Mouse (Mus musculus): ENCODE results near the gene Mb. TPM values are rescaled to one million over a fixed set of nuclear protein-coding genes. Genes with fewer than 3 reads are reported as not detected.

Gene Mb
- total and polyA plus RNA-seq, 2 experiments from 2014 or later: 0.66 to 0.69 TPM

DNA sequence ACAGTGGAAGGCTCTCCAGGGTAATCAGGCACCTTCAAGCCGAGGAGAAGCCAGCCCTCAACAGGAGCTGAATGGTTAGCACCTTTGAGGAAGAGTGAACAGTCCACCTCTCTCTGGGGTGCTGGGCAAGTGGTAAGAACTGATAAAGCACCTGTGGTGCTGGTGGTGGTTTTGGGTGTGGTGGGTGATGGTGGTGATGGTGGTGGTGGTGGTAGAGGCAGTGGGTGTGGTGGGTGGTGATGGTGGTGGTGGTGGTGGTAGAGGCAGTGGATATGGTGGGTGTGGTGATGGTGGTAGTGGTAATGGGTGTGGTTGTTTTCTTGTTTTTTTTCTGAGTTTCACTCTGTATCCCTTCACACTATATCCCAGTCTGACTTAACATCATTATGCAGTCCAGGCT, 2.6 kb upstream of the Mb start:
- ATAC-seq (ENCODE audit: low FRiP score) (no peak), DNase-seq (ENCODE audit: low spot score) (no peak)
- H3K9ac ChIP-seq (replicated peaks; ENCODE audit: low read length, poor library complexity, severe bottlenecking): no peak overlapping the region
- WGBS: 88% methylated on average over 1 of the region's 1 CpGs
- no peak for TF ChIP-seq CTCF (IDR thresholded peaks at IDR 0.05)
- H3K4me2 ChIP-seq (ENCODE audit: low read depth, low read length, poor library complexity, severe bottlenecking): no peak overlapping the region
- no peak overlapping the region for H3K4me3 ChIP-seq (ENCODE audit: low read depth, low read length)
- H3K4me1 ChIP-seq (ENCODE audit: insufficient read depth, low read length): no peaks in the 10 kb centered on the region
- H3K27ac ChIP-seq (ENCODE audit: low read depth, low read length): no peak overlapping the region
- H3K9me3 ChIP-seq (ENCODE audit: low read length): no peaks in the 10 kb centered on the region
- H3K27me3 ChIP-seq (ENCODE audit: insufficient read depth, low read length): no peaks in the 10 kb centered on the region
- no peaks in the 10 kb centered on the region for H3K36me3 ChIP-seq (ENCODE audit: insufficient read depth, low read length)

DNA sequence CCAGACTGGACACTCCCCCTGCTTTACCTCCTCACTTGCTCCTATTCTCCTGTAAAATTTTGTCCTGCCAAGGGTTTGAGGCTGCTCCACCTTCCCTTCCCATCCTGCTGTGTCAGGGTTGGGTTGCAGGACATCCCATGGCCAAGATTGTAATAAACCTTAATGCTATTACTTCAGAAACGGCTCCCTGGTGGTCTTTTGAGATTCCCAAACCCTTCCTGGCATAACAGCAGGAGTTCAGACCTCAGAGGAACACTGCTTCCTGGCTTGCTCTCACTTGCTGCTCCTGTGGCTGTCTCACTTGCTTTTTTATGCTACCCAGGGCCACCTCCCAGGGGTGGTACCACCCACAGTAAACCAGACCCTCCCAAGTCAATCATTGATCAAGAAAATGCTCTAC, 1.7 kb upstream of the Mb start:
- H3K9ac ChIP-seq (replicated peaks; ENCODE audit: low read length, poor library complexity, severe bottlenecking): no peak overlapping the region
- ATAC-seq (ENCODE audit: low FRiP score) (no peak), DNase-seq (ENCODE audit: low spot score) (no peak)
- no peaks in the 10 kb centered on the region for H3K27me3 ChIP-seq (ENCODE audit: insufficient read depth, low read length)
- TF ChIP-seq CTCF (IDR thresholded peaks at IDR 0.05): no peak
- no peaks in the 10 kb centered on the region for H3K36me3 ChIP-seq (ENCODE audit: insufficient read depth, low read length)
- no peaks in the 10 kb centered on the region for H3K4me1 ChIP-seq (ENCODE audit: insufficient read depth, low read length)
- H3K4me2 ChIP-seq (ENCODE audit: low read depth, low read length, poor library complexity, severe bottlenecking): no peak overlapping the region
- 42% methylated on average over 1 of the region's 1 CpGs for WGBS
- no peak overlapping the region for H3K4me3 ChIP-seq (ENCODE audit: low read depth, low read length)
- H3K9me3 ChIP-seq (ENCODE audit: low read length): no peaks in the 10 kb centered on the region
- H3K27ac ChIP-seq (ENCODE audit: low read depth, low read length): no peak overlapping the region

DNA sequence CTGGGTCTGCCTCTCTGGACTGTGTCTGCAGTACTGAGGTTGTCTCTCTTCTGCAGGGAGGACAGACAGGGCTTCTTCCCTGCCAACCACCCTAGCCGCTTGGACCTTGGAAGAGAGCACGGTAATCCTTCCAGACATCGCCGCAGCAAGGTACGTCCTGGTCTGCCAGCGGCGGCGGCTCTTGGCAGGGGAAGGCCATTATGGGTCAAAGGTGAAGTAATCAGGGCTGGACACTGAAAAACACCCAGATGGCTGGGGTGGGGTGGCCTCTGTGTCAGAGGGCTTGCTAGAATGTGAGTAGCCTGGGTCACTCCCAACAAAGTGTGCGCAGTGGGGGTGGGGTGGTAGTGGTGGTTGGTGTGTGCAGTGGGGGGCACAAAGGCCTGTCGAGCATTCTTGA, 4.9 kb downstream of the Mb start:
- H3K9ac ChIP-seq (replicated peaks; ENCODE audit: low read length, poor library complexity, severe bottlenecking): no peak overlapping the region
- H3K4me3 ChIP-seq (ENCODE audit: low read depth, low read length): no peak overlapping the region
- no peak overlapping the region for H3K4me2 ChIP-seq (ENCODE audit: low read depth, low read length, poor library complexity, severe bottlenecking)
- DNase-seq (ENCODE audit: low spot score) (no peak), ATAC-seq (ENCODE audit: low FRiP score) (no peak)
- H3K27ac ChIP-seq (ENCODE audit: low read depth, low read length): no peak overlapping the region
- no peaks in the 10 kb centered on the region for H3K9me3 ChIP-seq (ENCODE audit: low read length)
- no peaks in the 10 kb centered on the region for H3K27me3 ChIP-seq (ENCODE audit: insufficient read depth, low read length)
- TF ChIP-seq CTCF (IDR thresholded peaks at IDR 0.05): no peak
- no peaks in the 10 kb centered on the region for H3K4me1 ChIP-seq (ENCODE audit: insufficient read depth, low read length)
- 84% methylated on average over 10 of the region's 10 CpGs for WGBS
- H3K36me3 ChIP-seq (ENCODE audit: insufficient read depth, low read length): no peaks in the 10 kb centered on the region

DNA sequence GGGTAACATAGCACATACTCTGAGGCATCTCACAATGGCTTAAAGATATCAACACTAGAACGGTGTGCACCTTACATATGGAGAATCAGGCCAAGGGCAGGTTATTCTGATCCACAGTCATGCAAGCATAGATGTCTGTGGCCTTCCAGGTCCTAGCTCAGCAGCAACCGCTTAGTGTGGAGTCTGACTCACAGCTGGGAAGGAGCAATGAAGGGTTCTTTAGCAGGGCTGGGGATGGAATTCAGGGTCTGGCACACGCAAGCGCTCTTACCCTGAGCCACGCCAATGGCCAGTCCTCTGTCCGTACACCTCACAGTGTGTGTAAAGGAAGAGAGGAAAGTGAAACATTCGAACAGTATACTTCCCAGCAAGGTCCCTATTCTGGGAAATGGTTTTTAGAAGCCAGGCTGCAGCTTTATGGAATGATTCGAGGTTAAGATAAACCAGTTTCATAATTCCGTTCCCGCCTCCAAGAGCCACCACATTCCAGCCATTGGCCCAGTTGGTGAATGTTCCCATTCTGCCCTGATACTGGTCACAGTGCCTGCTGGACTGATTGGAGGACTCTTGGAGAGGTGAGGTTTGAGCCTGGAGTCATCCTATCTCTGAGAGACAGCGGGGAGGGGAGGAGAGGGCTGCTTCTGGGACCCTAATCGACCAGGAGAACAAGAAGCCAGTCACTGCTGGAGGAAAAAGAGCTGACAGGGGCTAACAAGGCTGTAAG, 5.7 kb downstream of the Mb start, which contains the start of gene Apol6:
Gene Apol6 (plus strand): TSS at position 133 of the 724 bp plus-strand sequence.
- DNase-seq (ENCODE audit: low spot score) (no peak), ATAC-seq (ENCODE audit: low FRiP score) (no peak)
- Histone ChIP-seq H3K27ac (ENCODE audit: low read depth, low read length) (no peak within 1 kb of the TSS), H3K9ac (replicated peaks; ENCODE audit: low read length, poor library complexity, severe bottlenecking) (no peak within 1 kb of the TSS), H3K36me3 (ENCODE audit: insufficient read depth, low read length) (no peaks in the 10 kb centered on the region), H3K4me3 (ENCODE audit: low read depth, low read length) (no peak within 1 kb of the TSS), H3K27me3 (ENCODE audit: insufficient read depth, low read length) (no peaks in the 10 kb centered on the region), H3K9me3 (ENCODE audit: low read length) (no peaks in the 10 kb centered on the region), H3K4me1 (ENCODE audit: insufficient read depth, low read length) (no peaks in the 10 kb centered on the region), H3K4me2 (ENCODE audit: low read depth, low read length, poor library complexity, severe bottlenecking) (no peak within 1 kb of the TSS)
- 86% methylated on average over 12 of the region's 12 CpGs for WGBS
- TF ChIP-seq CTCF (IDR thresholded peaks at IDR 0.05): no peak

DNA sequence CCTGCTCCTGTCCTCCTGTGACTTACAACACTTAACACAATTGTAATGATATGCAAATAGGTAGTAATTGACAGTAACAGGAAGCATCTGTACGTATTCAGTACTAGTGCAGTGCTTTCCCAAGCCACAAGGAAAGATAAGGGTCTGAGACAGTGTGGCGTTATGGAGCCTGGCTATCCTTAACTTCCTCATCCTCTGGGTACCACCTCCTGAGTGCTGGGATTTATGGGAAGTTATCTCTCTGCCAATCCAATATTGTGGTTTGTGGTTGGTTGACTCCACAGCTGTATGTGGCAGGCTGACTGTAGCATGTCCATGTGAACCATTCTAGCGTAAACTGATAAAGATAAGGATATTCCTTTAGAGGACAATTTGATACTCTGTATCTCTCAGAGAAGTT, 9.7 kb downstream of the Mb start:
- Histone ChIP-seq H3K27me3 (ENCODE audit: insufficient read depth, low read length) (no peaks in the 10 kb centered on the region), H3K4me3 (ENCODE audit: low read depth, low read length) (no peak overlapping the region), H3K27ac (ENCODE audit: low read depth, low read length) (no peak overlapping the region), H3K36me3 (ENCODE audit: insufficient read depth, low read length) (no peaks in the 10 kb centered on the region), H3K9ac (replicated peaks; ENCODE audit: low read length, poor library complexity, severe bottlenecking) (no peak overlapping the region), H3K4me2 (ENCODE audit: low read depth, low read length, poor library complexity, severe bottlenecking) (no peak overlapping the region), H3K4me1 (ENCODE audit: insufficient read depth, low read length) (no peaks in the 10 kb centered on the region), H3K9me3 (ENCODE audit: low read length) (no peaks in the 10 kb centered on the region)
- no peak for TF ChIP-seq CTCF (IDR thresholded peaks at IDR 0.05)
- no peak for ATAC-seq (ENCODE audit: low FRiP score)
- DNase-seq (ENCODE audit: low spot score): no peak
- 85% methylated on average over 3 of the region's 3 CpGs for WGBS

DNA sequence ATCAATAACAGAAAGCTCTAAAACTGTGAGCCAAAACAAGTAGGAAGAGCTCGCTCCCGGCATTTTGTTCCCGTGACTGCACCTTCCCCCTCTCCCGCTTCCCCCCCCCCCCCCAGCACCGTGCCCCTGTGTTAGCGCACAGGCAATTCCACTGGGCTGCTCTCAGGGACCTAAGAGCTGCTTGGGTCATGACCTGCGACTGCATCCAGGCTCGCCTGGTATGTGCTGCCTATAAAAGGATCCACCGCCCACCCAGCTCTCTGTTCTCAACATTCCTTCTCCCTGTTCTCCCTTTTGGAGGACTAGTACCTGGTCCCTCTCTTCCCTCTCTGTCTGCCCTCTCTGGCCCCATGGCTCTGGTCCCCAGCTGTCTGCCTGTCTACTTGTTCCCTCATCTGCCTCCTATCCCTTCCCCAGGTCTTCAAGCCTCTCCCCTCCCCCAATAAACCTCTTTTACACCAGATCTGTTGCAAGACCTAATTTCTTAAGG, 11.2 kb downstream of the Mb start:
- H3K27me3 ChIP-seq (ENCODE audit: insufficient read depth, low read length): no peaks in the 10 kb centered on the region
- no peaks in the 10 kb centered on the region for H3K36me3 ChIP-seq (ENCODE audit: insufficient read depth, low read length)
- H3K9me3 ChIP-seq (ENCODE audit: low read length): no peaks in the 10 kb centered on the region
- DNase-seq (ENCODE audit: low spot score): no peak
- H3K4me3 ChIP-seq (ENCODE audit: low read depth, low read length): no peak overlapping the region
- WGBS: 89% methylated on average over 6 of the region's 9 CpGs
- TF ChIP-seq CTCF (IDR thresholded peaks at IDR 0.05): no peak
- ATAC-seq (ENCODE audit: low FRiP score): no peak
- no peak overlapping the region for H3K9ac ChIP-seq (replicated peaks; ENCODE audit: low read length, poor library complexity, severe bottlenecking)
- H3K4me1 ChIP-seq (ENCODE audit: insufficient read depth, low read length): no peaks in the 10 kb centered on the region
- H3K4me2 ChIP-seq (ENCODE audit: low read depth, low read length, poor library complexity, severe bottlenecking): no peak overlapping the region
- no peak overlapping the region for H3K27ac ChIP-seq (ENCODE audit: low read depth, low read length)

Measured in midbrain, postnatal 0 days (tissue).